Mouse (Mus musculus): Measurements from ENCODE around the gene Smpd2. TPM values are rescaled to one million over a fixed set of nuclear protein-coding genes. Genes with fewer than 3 reads are reported as not detected.

Smpd2 gene
- total RNA-seq (2021): 10 to 100 TPM; 12.8 to 14.3 TPM
- long read RNA-seq, experiment 1, transcript Smpd2-201 (10 exons, 1,602 nt): major isoform, 20 of 25 reads
- long read RNA-seq, experiment 1, partial matches to known transcripts: 1 of 25 reads
- long read RNA-seq, experiment 1, other reads (novel, unspliced or antisense): 4 of 25 reads
- long read RNA-seq, experiment 2, transcript Smpd2-201 (10 exons, 1,602 nt): major isoform, 9 of 12 reads
- long read RNA-seq, experiment 2, partial matches to known transcripts: 0 of 12 reads
- long read RNA-seq, experiment 2, other reads (novel, unspliced or antisense): 3 of 12 reads

DNA sequence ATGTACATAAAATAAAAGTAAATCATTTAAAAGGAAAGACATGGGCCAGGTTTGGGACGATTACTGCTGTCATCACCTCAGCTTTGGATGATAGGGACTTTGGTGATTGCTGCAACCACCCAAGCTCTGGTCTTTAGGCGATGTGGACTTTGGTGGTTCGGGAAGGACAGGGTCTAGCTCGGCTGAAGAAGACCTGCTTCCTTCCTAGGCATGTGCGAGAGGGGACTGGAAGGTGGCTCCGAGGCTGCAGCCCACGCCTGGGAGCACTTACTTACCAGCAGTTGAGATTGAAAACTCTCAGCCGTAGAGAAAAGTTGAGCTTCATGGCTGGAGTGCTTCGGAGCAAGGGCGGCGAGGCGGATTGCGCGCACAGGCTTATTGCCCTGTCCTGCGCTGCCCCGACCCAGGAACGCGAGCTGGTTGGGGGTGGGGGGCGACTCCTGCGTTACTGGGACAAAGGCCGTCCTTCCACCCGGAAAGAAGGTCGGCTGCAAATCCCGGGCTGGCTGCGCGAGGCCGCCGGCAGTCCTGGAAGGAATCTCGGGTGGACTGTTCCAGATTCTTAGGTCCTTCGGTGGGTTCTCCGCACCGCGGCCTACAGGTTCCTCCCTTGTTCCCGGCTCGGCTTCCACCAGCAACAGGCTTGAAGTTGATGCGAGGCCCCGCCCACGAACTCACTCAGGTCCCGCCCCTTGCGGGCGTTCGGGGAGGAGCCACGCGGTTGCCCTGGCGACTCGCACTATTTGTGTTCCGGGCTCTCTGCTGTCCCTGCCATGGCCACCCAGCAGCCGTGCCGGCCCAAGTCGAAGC, at the start of gene Smpd2, which contains the start of gene Ppil6:
Smpd2 (minus strand) TSS at position 662 of the 810 bp plus-strand sequence.
Ppil6 (plus strand) TSS at position 732 of the 810 bp plus-strand sequence.
- peak; percentile 94 for DNase-seq

DNA sequence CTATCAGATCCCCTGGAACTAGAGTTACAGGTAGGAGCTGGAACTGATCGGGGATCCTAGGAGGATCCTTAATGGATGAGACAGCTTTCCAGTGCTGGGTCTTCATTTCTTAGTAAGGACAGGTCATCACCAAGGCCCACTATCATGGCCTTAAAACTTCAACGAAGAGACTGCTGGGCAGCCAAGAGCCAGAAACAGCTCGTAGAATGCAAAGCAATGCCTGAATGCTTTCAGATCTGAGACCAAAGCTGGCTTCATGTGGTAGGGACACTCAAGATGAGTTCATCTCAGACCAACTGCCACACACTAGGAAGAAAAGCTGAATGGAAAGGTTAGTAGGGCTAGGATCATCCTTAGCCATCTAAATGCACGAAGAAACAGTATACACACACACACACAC, 48.8 kb upstream of the Smpd2 start:
- DNase-seq: no peak

GRCm38 (mm10) chr10:41537983-41538330, 47.8 kb upstream of the Smpd2 start:
- DNase-seq: no peak

- no peak for DNase-seq
Measured at GRCm38 (mm10) chr10:41537226-41537982, 47.2 kb upstream of the Smpd2 start.

GRCm38 (mm10) chr10:41536714-41537113, 46.5 kb upstream of the Smpd2 start:
- DNase-seq: no peak

DNA sequence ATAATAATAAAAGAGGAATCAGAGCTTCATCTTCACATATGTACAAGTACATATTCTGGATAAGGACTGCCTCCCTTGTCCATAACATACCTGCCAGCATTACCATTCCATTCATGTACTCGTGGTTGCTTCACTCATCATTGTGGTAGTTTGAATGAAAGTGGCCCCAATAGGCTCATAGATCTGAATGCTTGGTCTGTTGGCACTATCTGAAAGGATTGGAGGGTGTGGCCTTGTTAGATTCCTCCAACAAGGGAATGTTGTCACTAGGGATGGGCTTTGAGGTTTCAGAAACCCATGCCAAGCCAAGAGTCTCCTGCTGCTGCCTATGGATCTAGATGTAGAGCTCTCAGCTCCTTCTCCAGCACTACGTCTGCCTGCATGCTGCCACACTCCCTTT, 45.8 kb upstream of the Smpd2 start:
- no peak for DNase-seq

- DNase-seq: no peak
Measured at GRCm38 (mm10) chr10:41529972-41530371, 39.8 kb upstream of the Smpd2 start.

- no peak for DNase-seq
Measured at GRCm38 (mm10) chr10:41525696-41526095, 35.5 kb upstream of the Smpd2 start.

- no peak for DNase-seq
Measured at GRCm38 (mm10) chr10:41523386-41523785, 33.2 kb upstream of the Smpd2 start.

DNA sequence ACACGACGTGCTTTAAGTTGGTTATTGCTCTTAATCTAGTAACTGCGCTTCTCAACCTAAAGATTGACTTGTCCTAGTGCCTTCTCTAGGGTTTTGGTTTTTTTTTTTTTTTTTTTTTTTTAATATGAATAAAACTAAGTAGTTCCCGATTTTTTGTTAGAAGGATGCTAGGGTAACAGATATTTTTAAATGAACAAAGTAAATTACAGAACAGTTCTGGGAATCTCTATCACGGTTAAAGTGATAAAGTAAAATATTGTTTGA, 30.2 kb upstream of the Smpd2 start:
- DNase-seq: no peak

- peak; percentile 69 for DNase-seq
Measured at GRCm38 (mm10) chr10:41519640-41520409, 29.7 kb upstream of the Smpd2 start.

GRCm38 (mm10) chr10:41518981-41519618, 28.9 kb upstream of the Smpd2 start, which contains the start of gene Cd164:
TSS of gene Cd164 (plus strand) at chr10:41519414.
- peak; percentile 94 for DNase-seq

DNA sequence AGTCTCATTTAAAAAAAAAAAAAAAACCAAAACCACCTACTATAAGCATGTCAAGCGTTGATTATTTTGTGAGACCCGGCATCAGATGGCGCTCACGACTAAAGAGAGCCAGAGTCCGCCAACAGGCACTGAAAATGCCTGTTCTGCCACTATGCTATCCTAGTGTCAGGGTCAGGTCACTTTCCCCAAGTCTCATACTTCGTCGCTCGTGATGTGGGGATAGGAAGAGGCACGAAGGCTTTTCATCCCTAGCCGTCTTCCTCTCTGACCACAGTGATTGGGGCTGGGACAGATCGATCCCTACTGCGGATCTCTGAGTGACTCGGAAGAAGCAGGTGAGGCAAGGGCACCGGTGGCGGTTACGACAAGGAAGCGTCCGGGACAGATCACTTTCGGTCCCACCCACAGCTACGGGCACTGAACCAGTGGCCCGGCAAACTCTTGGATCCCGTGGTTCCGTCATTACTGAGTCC, 28.4 kb upstream of the Smpd2 start:
- DNase-seq: no peak

GRCm38 (mm10) chr10:41514921-41515320, 24.8 kb upstream of the Smpd2 start:
- no peak for DNase-seq

DNA sequence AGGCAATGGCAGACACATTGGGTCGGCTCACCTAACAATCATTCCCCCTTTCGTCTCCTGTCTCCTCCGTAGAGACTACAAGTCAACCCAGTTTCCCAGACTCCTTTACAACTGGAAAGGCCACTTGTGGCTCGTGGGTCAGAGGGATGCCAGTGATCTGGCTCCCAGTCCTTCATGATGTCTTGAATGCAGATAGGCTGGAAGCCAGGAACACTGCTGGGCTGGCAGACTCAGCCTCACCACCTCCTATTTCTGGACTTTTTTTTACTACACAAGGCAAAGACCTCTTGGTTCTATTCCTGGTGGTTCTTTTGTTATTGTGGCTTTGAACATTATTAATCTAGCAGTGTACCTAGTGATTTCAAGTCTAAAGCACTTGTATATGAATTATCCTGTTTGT, 24.1 kb upstream of the Smpd2 start:
- no peak for DNase-seq

GRCm38 (mm10) chr10:41509160-41509559, 19.0 kb upstream of the Smpd2 start:
- DNase-seq: no peak

- peak; percentile 53 for DNase-seq
Measured at GRCm38 (mm10) chr10:41505446-41505845, 15.3 kb upstream of the Smpd2 start.

DNA sequence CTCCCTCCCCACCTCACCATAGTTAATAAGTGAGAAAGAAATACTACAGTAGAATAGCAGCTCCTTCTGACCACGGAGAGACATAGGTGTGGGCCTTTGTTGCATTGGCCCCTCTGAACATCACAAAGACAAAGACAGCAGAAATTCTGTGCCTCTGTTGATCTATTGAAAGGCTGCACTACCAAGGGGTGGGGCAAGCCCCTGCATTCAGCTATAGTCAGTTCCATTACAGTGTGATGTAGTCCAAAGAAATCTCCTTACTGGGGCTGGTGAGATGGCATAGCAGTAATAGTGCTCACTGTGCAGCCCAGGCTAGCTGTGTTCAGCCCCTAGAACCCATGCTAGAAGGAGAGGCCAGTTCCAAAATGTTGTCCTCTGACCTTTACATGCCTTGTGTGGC, 14.8 kb upstream of the Smpd2 start:
- no peak for DNase-seq

- no peak for DNase-seq
Measured at GRCm38 (mm10) chr10:41500941-41501340, 10.8 kb upstream of the Smpd2 start.

DNA sequence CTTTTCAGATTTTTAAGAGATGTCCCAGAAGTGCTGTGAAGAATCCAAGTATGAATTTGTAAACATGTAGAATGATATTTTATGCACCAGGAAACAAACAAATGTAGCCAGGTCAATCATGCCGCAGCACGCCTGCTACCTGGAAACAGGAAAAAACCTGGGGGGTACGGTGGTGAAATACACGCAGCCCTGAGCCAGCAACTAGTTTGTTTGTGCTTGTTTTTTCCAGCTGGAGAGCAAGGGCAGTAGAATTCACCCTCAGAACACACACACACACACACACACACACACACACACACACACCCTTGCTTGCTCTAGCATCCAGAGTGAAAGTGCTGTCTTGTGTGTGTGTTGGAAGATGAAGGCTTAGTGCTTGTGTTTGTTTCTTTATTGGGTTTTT, 942 bp upstream of the Smpd2 start:
- no peak for DNase-seq

DNA sequence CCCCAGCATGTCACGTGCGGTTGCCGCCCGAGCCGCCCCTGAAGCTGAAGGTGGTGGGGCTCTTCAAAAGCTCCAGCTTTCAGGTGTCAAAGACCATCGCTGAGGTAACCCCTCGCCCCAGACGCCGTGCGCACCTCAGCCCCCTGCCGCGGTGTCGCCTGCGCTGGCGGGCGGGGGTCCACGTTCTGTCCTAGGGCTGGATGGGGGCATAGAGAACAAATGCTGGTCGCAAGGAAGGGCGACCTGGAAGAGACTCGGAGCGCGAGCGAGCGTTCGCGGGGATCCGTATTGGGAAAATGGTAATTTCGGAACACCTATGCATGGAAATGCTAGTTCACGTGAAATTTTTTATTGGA, 327 bp upstream of the Smpd2 start:
- no peak for DNase-seq

DNA sequence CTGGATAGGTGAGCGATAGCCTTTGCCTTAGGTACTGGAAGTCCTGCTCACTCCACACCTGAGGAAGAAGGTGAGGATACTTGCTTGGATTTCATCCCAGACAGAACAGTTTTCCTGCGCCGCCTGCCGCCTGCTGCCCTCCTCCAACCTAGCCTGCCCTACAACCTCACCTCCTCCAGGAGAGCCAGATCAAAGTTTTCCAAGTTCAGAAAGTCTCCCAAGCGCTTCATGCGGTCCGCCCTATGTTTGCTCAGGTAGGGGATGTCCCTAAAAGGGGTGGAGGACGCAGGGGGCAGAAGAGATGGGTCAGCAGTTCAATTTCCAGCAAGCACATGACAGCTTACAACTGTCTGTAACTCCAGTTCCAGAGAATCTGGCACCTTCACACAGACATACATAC, 875 bp downstream of the Smpd2 start:
- DNase-seq: no peak

Data from gastrocnemius, postnatal 10 days (tissue).